Mouse (Mus musculus): ENCODE results near the gene Tacc2. TPM values are rescaled to one million over a fixed set of nuclear protein-coding genes. Genes with fewer than 3 reads are reported as not detected.

Gene Tacc2
- polyA plus RNA-seq, 1 experiment = 72.2 TPM

- Histone ChIP-seq H3K4me3 (ENCODE audit: insufficient read depth, low read depth, low read length) (no peak overlapping the region), H3K27ac (ENCODE audit: insufficient read depth, low read depth, low read length) (peak overlapping the region; percentile 39; the same call in 1 of the 2 replicates), H3K4me1 (ENCODE audit: control insufficient read depth, insufficient read depth, low read length) (peaks cover 26% of the 10 kb centered on the region), H3K27me3 (replicated peaks; ENCODE audit: control insufficient read depth, insufficient read depth, low read length) (no peaks in the 10 kb centered on the region), H3K36me3 (ENCODE audit: control insufficient read depth, insufficient read depth, low read length) (no peaks in the 10 kb centered on the region)
- DNase-seq = peak; percentile 77
- 47% methylated on average over 7 of the region's 7 CpGs for WGBS
- TF ChIP-seq CTCF (conservative IDR thresholded peaks at IDR 0.05; ENCODE audit: insufficient read depth, insufficient read length, low read depth, low read length) (no peak), POLR2A (IDR thresholded peaks at IDR 0.05; ENCODE audit: low read depth, low read length) (no peak)
Observed at GRCm38 (mm10) chr7:130570472-130570871, 6.8 kb upstream of the Tacc2 start.

DNA sequence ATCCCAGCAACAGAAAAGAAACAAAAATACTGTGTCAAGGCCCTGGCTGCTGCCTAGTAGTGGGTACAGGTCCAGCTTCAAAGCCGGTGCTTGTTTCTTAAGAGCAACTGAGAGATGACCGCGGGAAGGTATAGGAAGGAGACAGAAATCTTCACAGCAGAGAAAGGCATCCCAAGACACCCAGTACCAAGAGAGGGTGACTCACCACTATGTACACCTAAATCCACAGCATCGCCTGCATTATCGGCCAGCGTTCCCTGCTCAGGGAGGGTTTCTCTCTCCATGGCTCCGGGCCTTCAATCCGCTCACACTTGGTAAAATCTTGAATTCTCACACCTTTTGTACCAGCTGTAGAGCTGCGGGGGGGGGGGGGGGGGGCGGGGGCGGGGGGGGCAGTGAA is 4.4 kb upstream of the Tacc2 start, which contains the start of gene Nsmce4a:
Nsmce4a (minus strand) TSS at position 298 of the 400 bp plus-strand sequence.
- WGBS = 70% methylated on average over 11 of the region's 11 CpGs
- H3K27ac ChIP-seq (ENCODE audit: insufficient read depth, low read depth, low read length) = no peak within 1 kb of the TSS

DNA sequence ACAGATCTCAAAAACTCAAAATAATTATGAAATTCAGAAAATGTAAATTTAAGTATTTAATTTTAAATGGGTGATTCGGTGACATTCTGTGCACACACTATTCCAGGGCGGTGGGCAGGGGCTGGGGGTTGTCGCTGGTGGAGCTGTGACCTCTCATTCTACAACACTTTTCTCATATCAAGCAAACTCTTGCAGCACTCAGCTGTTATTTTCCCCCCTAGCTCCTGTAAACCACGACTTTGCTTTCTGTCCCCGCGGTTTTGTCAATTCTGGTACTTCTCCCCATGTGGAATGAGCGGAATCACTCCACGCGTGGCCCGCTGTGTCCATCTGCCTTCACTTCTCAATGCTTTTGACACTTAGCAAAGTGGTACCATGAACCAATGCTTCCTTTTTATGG is 3.5 kb upstream of the Tacc2 start:
- H3K27ac ChIP-seq (ENCODE audit: insufficient read depth, low read depth, low read length) = no peak overlapping the region
- WGBS = 97% methylated on average over 10 of the region's 10 CpGs
- H3K36me3 ChIP-seq (ENCODE audit: control insufficient read depth, insufficient read depth, low read length) = no peaks in the 10 kb centered on the region
- H3K4me1 ChIP-seq (ENCODE audit: control insufficient read depth, insufficient read depth, low read length) = peaks cover 32% of the 10 kb centered on the region
- H3K27me3 ChIP-seq (replicated peaks; ENCODE audit: control insufficient read depth, insufficient read depth, low read length) = no peaks in the 10 kb centered on the region
- no peak overlapping the region for H3K4me3 ChIP-seq (ENCODE audit: insufficient read depth, low read depth, low read length)
- DNase-seq = no peak
- TF ChIP-seq POLR2A (IDR thresholded peaks at IDR 0.05; ENCODE audit: low read depth, low read length) = no peak
- no peak for TF ChIP-seq CTCF (conservative IDR thresholded peaks at IDR 0.05; ENCODE audit: insufficient read depth, insufficient read length, low read depth, low read length)

More for the DNA sequence above, 4.4 kb upstream of the Tacc2 start, which contains the start of gene Nsmce4a:
- H3K4me3 ChIP-seq (ENCODE audit: insufficient read depth, low read depth, low read length) = no peak within 1 kb of the TSS
- no peaks in the 10 kb centered on the region for H3K27me3 ChIP-seq (replicated peaks; ENCODE audit: control insufficient read depth, insufficient read depth, low read length)
- H3K36me3 ChIP-seq (ENCODE audit: control insufficient read depth, insufficient read depth, low read length) = no peaks in the 10 kb centered on the region
- TF ChIP-seq CTCF (conservative IDR thresholded peaks at IDR 0.05; ENCODE audit: insufficient read depth, insufficient read length, low read depth, low read length) (no peak), POLR2A (IDR thresholded peaks at IDR 0.05; ENCODE audit: low read depth, low read length) (no peak)
- H3K4me1 ChIP-seq (ENCODE audit: control insufficient read depth, insufficient read depth, low read length) = peaks cover 32% of the 10 kb centered on the region
- DNase-seq = no peak

DNA sequence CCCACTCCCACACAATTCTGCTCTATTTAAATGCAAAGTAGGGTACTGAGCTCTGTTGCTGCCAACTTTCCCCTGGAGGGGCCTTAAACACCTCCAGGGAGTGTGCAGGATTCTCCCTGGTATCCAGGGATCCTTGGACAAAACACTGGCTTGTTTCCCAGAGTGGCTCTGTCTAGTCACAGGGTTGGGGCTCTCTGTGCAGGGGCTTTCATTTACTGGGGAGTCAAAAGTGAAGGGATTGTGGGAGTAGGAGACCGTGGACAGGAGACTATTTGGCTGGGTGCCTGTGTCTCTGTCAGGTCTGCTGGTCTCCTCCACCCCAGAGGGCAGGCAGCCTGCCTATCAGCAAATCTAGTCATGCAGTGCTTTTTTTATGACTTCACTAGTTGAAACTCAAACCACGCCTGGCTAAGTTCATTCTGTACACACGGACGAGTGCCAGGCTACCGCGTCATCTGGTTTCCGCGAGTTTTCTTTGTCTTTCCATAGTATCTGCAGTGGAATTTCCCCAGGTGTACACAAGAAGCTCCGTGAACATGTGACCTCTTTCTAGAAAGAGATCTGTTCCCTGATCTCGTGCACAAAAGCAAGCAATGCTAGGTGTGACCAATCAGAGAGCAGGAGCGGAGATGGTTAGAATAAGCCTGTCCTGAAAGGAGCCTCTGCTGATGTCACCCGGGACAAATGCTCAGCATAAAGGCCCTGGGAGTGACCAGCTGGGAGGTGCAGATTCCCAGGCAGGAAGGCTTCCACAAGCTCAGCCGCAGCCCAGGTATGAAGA is 2.8 kb upstream of the Tacc2 start:
- Histone ChIP-seq H3K4me1 (ENCODE audit: control insufficient read depth, insufficient read depth, low read length) (peaks cover 27% of the 10 kb centered on the region), H3K27me3 (replicated peaks; ENCODE audit: control insufficient read depth, insufficient read depth, low read length) (no peaks in the 10 kb centered on the region), H3K27ac (ENCODE audit: insufficient read depth, low read depth, low read length) (peak overlapping the region; percentile 61), H3K36me3 (ENCODE audit: control insufficient read depth, insufficient read depth, low read length) (no peaks in the 10 kb centered on the region), H3K4me3 (ENCODE audit: insufficient read depth, low read depth, low read length) (peak overlapping the region; percentile 2; the same call in 1 of the 2 replicates)
- TF ChIP-seq POLR2A (IDR thresholded peaks at IDR 0.05; ENCODE audit: low read depth, low read length) = no peak
- peak; percentile 88 for DNase-seq
- 18% methylated on average over 13 of the region's 13 CpGs for WGBS

DNA sequence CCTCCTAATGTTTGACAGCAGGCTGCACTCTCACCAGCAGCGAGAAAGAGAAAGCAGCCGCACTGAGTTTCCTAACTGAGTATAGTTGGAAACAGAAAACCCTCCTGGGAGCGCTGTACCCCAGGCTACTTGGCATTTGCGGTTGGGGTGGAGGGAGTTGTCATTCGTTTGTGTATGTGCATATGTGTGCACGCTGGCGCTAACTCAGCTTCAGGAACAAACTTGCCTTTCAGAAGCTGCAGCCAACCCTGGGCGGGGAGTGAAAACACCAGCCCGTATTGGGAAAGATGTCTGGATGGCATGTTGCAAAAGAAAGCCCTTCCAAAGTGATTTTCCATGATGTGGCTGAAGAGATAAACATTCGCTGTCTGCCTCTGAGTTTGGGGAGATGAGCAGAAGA is 257 bp upstream of the Tacc2 start:
- peaks cover 12% of the 10 kb centered on the region for H3K4me1 ChIP-seq (ENCODE audit: control insufficient read depth, insufficient read depth, low read length)

DNA sequence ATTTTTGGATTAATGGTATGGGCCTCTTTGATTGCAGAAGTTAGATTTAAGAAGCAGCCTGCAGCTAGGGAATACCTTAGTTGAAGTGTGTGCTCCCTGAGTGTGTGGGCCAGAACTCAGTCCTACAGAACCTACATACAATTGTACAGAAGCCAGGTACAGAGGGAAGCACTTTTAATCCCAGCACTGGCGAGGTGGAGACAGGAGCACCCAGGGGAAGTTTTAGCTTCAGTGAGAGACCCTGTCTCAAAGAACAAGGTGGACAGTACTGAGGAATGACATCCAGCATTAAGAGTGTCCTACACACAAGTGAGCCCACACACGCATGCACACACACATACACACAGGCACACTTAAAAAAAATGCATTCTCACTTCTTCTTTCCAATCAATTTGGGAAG is 828 bp downstream of the Tacc2 start:
- Histone ChIP-seq H3K4me1 (ENCODE audit: control insufficient read depth, insufficient read depth, low read length) (peaks cover 12% of the 10 kb centered on the region), H3K27ac (ENCODE audit: insufficient read depth, low read depth, low read length) (0 out of 2 replicates have a peak overlapping the region, but pooled peaks have one; percentile 1), H3K36me3 (ENCODE audit: control insufficient read depth, insufficient read depth, low read length) (no peaks in the 10 kb centered on the region), H3K27me3 (replicated peaks; ENCODE audit: control insufficient read depth, insufficient read depth, low read length) (no peaks in the 10 kb centered on the region), H3K4me3 (ENCODE audit: insufficient read depth, low read depth, low read length) (no peak overlapping the region)
- no peak for TF ChIP-seq POLR2A (IDR thresholded peaks at IDR 0.05; ENCODE audit: low read depth, low read length)
- no peak for TF ChIP-seq CTCF (conservative IDR thresholded peaks at IDR 0.05; ENCODE audit: insufficient read depth, insufficient read length, low read depth, low read length)
- WGBS = 86% methylated on average over 2 of the region's 2 CpGs
- no peak for DNase-seq

More for the DNA sequence above, 257 bp upstream of the Tacc2 start:
- WGBS = 27% methylated on average over 10 of the region's 10 CpGs
- Histone ChIP-seq H3K4me3 (ENCODE audit: insufficient read depth, low read depth, low read length) (peak overlapping the region; percentile 72), H3K27me3 (replicated peaks; ENCODE audit: control insufficient read depth, insufficient read depth, low read length) (no peaks in the 10 kb centered on the region), H3K27ac (ENCODE audit: insufficient read depth, low read depth, low read length) (peak overlapping the region; percentile 99), H3K36me3 (ENCODE audit: control insufficient read depth, insufficient read depth, low read length) (no peaks in the 10 kb centered on the region)
- peak; percentile 43 for DNase-seq
- no peak for TF ChIP-seq POLR2A (IDR thresholded peaks at IDR 0.05; ENCODE audit: low read depth, low read length)
- TF ChIP-seq CTCF (conservative IDR thresholded peaks at IDR 0.05; ENCODE audit: insufficient read depth, insufficient read length, low read depth, low read length) = no peak

- H3K27ac ChIP-seq (ENCODE audit: insufficient read depth, low read depth, low read length) = no peak overlapping the region
- H3K4me3 ChIP-seq (ENCODE audit: insufficient read depth, low read depth, low read length) = no peak overlapping the region
- TF ChIP-seq POLR2A (IDR thresholded peaks at IDR 0.05; ENCODE audit: low read depth, low read length) = no peak
- no peak for TF ChIP-seq CTCF (conservative IDR thresholded peaks at IDR 0.05; ENCODE audit: insufficient read depth, insufficient read length, low read depth, low read length)
- DNase-seq = no peak
- peaks cover 12% of the 10 kb centered on the region for H3K4me1 ChIP-seq (ENCODE audit: control insufficient read depth, insufficient read depth, low read length)
- 49% methylated on average over 5 of the region's 5 CpGs for WGBS
- H3K36me3 ChIP-seq (ENCODE audit: control insufficient read depth, insufficient read depth, low read length) = no peaks in the 10 kb centered on the region
- no peaks in the 10 kb centered on the region for H3K27me3 ChIP-seq (replicated peaks; ENCODE audit: control insufficient read depth, insufficient read depth, low read length)
Observed at GRCm38 (mm10) chr7:130578607-130579006, 1.4 kb downstream of the Tacc2 start.

Data from kidney, adult 2 months (tissue).